Mouse (Mus musculus): Measurements from ENCODE around the gene Camta2.
A peak's percentile ranks its signal among the peaks of the same experiment; 100 is the strongest.

Gene Camta2

GRCm38 (mm10) chr11:70647716-70648420 lies 40.0 kb downstream of the Camta2 start:
- DNase-seq (ENCODE audit: low spot score), result no peak

- DNase-seq (ENCODE audit: low spot score), result peak; percentile 100
Measured at GRCm38 (mm10) chr11:70646691-70647650, 40.9 kb downstream of the Camta2 start, which contains the start of the genes Rnf167 and Slc25a11. TSS of gene Rnf167 (plus strand) at chr11:70647235. TSS of gene Slc25a11 (minus strand) at chr11:70647479.

- DNase-seq (ENCODE audit: low spot score), result no peak
Measured at GRCm38 (mm10) chr11:70646259-70646555, 41.7 kb downstream of the Camta2 start.

- DNase-seq (ENCODE audit: low spot score), result no peak
Measured at GRCm38 (mm10) chr11:70645461-70646258, 42.2 kb downstream of the Camta2 start.

- no peak for DNase-seq (ENCODE audit: low spot score)
Measured at GRCm38 (mm10) chr11:70644564-70645103, 43.3 kb downstream of the Camta2 start.

GRCm38 (mm10) chr11:70643051-70643450 lies 44.9 kb downstream of the Camta2 start:
- DNase-seq (ENCODE audit: low spot score), result no peak

GRCm38 (mm10) chr11:70641241-70641640 lies 46.7 kb downstream of the Camta2 start:
- DNase-seq (ENCODE audit: low spot score), result no peak

- no peak for DNase-seq (ENCODE audit: low spot score)
Measured at GRCm38 (mm10) chr11:70639976-70640375, 47.9 kb downstream of the Camta2 start.

GRCm38 (mm10) chr11:70638714-70639278 lies 49.1 kb downstream of the Camta2 start, which contains the start of gene Gp1ba:
TSS of gene Gp1ba (plus strand) at chr11:70639122.
- no peak for DNase-seq (ENCODE audit: low spot score)

- no peak for DNase-seq (ENCODE audit: low spot score)
Measured at GRCm38 (mm10) chr11:70638293-70638692, 49.6 kb downstream of the Camta2 start.

- no peak for DNase-seq (ENCODE audit: low spot score)
Measured at GRCm38 (mm10) chr11:70637764-70638163, 50.1 kb downstream of the Camta2 start.

- no peak for DNase-seq (ENCODE audit: low spot score)
Measured at GRCm38 (mm10) chr11:70635601-70636000, 52.3 kb downstream of the Camta2 start.

GRCm38 (mm10) chr11:70630129-70630528 lies 57.8 kb downstream of the Camta2 start:
- DNase-seq (ENCODE audit: low spot score), result no peak

GRCm38 (mm10) chr11:70629557-70629956 lies 58.3 kb downstream of the Camta2 start:
- peak; percentile 47 for DNase-seq (ENCODE audit: low spot score)

GRCm38 (mm10) chr11:70628431-70628830 lies 59.5 kb downstream of the Camta2 start:
- no peak for DNase-seq (ENCODE audit: low spot score)

- DNase-seq (ENCODE audit: low spot score), result no peak
Measured at GRCm38 (mm10) chr11:70626877-70627276, 61.0 kb downstream of the Camta2 start.

GRCm38 (mm10) chr11:70625473-70625872 lies 62.4 kb downstream of the Camta2 start:
- peak; percentile 74 for DNase-seq (ENCODE audit: low spot score)

- no peak for DNase-seq (ENCODE audit: low spot score)
Measured at GRCm38 (mm10) chr11:70623053-70623742, 64.7 kb downstream of the Camta2 start.

GRCm38 (mm10) chr11:70621972-70622814 lies 65.7 kb downstream of the Camta2 start:
- no peak for DNase-seq (ENCODE audit: low spot score)

Data from retina, embryonic 14.5 days (tissue).